Mouse (Mus musculus) heart, postnatal 0 days (tissue): ENCODE data around the gene Qk. TPM values are rescaled to one million over a fixed set of nuclear protein-coding genes. Genes with fewer than 3 reads are reported as not detected.
A peak's percentile ranks its signal among the peaks of the same experiment; 100 is the strongest.

ENCODE experiments used
- ATAC-seq: fragments of 200-750 bp; cut with Nextera tagmentation; 2 replicates; pipeline ENCODE4 v1.8.0; 2017; ENCODE audit warnings: low read depth, moderate number of reproducible peaks, moderate library complexity; ENCODE audit not compliant: insufficient read depth
- DNase-seq: peaks from one replicate; pipeline ENCODE4 v3.0.0-alpha.2; 2016; ENCODE audit warnings: low spot score
- H3K27ac ChIP-seq: fragments of 300-500 bp; sonication (generic); 2 replicates; pipeline ENCODE4 v1.5.1; 2014; ENCODE audit warnings: low read depth, mild to moderate bottlenecking
- H3K27me3 ChIP-seq: fragments of 300-500 bp; sonication (generic); 2 replicates; pipeline ENCODE4 v1.6.1; 2014; ENCODE audit warnings: low read length, mixed read lengths; ENCODE audit not compliant: control insufficient read depth, insufficient read depth
- H3K36me3 ChIP-seq: fragments of 300-500 bp; sonication (generic); replicated peaks from 2 replicates; pipeline ENCODE4 v1.6.1; 2014; ENCODE audit warnings: low read length, mixed read lengths; ENCODE audit not compliant: control insufficient read depth, insufficient read depth
- H3K4me1 ChIP-seq: fragments of 300-500 bp; sonication (generic); 2 replicates; pipeline ENCODE4 v1.6.1; 2014; ENCODE audit warnings: antibody characterized with exemption; ENCODE audit not compliant: control insufficient read depth, insufficient read depth
- H3K4me2 ChIP-seq: fragments of 300-500 bp; sonication (generic); 2 replicates; pipeline ENCODE4 v1.6.1; 2014; ENCODE audit warnings: low read depth, mild to moderate bottlenecking, low read length, moderate library complexity
- H3K4me3 ChIP-seq: fragments of 300-500 bp; sonication (generic); 2 replicates; pipeline ENCODE4 v1.5.1; 2014; ENCODE audit warnings: low read depth, low read length
- H3K9ac ChIP-seq: fragments of 300-500 bp; sonication (generic); replicated peaks from 2 replicates; pipeline ENCODE4 v1.6.1; 2014; ENCODE audit warnings: low read depth, low read length, mixed read lengths
- H3K9me3 ChIP-seq: fragments of 300-500 bp; sonication (generic); replicated peaks from 2 replicates; pipeline ENCODE4 v1.6.1; 2016; ENCODE audit warnings: low read length; ENCODE audit not compliant: control insufficient read depth
- CTCF ChIP-seq: IDR thresholded peaks from 2 replicates; pipeline ENCODE4 v1.5.1; 2016; ENCODE audit warnings: antibody characterized with exemption, control low read depth, low read depth
- EP300 ChIP-seq: IDR thresholded peaks from 2 replicates; pipeline ENCODE4 v1.6.1; 2016; ENCODE audit warnings: antibody characterized with exemption, low read depth
- WGBS: fragments of 180-500 bp; shearing (Covaris S2); extraction: QIAGEN DNeasy Blood & Tissue Kit; methylation state at CpG from one replicate; pipeline ENCODE4 v1.1.7; 2014; 5-methylcytosine and 5-hydroxymethylcytosine counted together
- polyA plus RNA-seq: library from polyadenylated mRNA; unstranded; fragments of >200 nt; fragmentation: Nextera tagmentation; extraction: Ambion mirVana; gene quantifications from 2 replicates; pipeline ENCODE4 v1.2.1, GENCODE M21; 2015
- total RNA-seq: library from RNA; depleted of rRNA; stranded (reverse); fragments of >200 nt; gene quantifications from 2 replicates; pipeline ENCODE4 v1.2.3, GENCODE M21; 2014; ENCODE audit warnings: low replicate concordance

The Qk gene
- total and polyA plus RNA-seq, 2 experiments from 2014 or later = 54.8 to 359 TPM

- Histone ChIP-seq H3K9me3 (no peaks in the 10 kb centered on the region), H3K36me3 (no peaks in the 10 kb centered on the region), H3K4me2 (no peak overlapping the region), H3K4me1 (peaks cover 55% of the 10 kb centered on the region), H3K4me3 (no peak overlapping the region), H3K27me3 (no peaks in the 10 kb centered on the region), H3K9ac (no peak overlapping the region), H3K27ac (peak overlapping the region; percentile 64)
- ATAC-seq (no peak), DNase-seq (no peak)
- WGBS = 53% methylated on average over 7 of the region's 7 CpGs
- TF ChIP-seq EP300 = no peak
- TF ChIP-seq CTCF = no peak
Measured at GRCm38 (mm10) chr17:10361882-10362291, 42.2 kb upstream of the Qk start.

GRCm38 (mm10) chr17:10360738-10361137 lies 41.1 kb upstream of the Qk start:
- WGBS = 45% methylated on average over 4 of the region's 4 CpGs
- TF ChIP-seq EP300 = no peak
- TF ChIP-seq CTCF = no peak
- peak; percentile 76 for DNase-seq
- Histone ChIP-seq H3K9me3 (no peaks in the 10 kb centered on the region), H3K4me3 (no peak overlapping the region), H3K36me3 (no peaks in the 10 kb centered on the region), H3K4me2 (peak overlapping the region; percentile 6; the same call in 1 of the 2 replicates), H3K9ac (no peak overlapping the region; the same call in 1 of the 2 replicates), H3K27ac (peak overlapping the region; percentile 82), H3K4me1 (peaks cover 56% of the 10 kb centered on the region), H3K27me3 (no peaks in the 10 kb centered on the region)
- peak; percentile 79 for ATAC-seq

GRCm38 (mm10) chr17:10359466-10359865 lies 39.8 kb upstream of the Qk start:
- H3K4me2 ChIP-seq = no peak overlapping the region
- H3K9ac ChIP-seq = no peak overlapping the region
- 12% methylated on average over 14 of the region's 14 CpGs for WGBS
- peaks cover 49% of the 10 kb centered on the region for H3K4me1 ChIP-seq
- no peak for DNase-seq
- no peaks in the 10 kb centered on the region for H3K27me3 ChIP-seq
- TF ChIP-seq CTCF (no peak), EP300 (no peak)
- ATAC-seq = no peak
- H3K27ac ChIP-seq = peak overlapping the region; percentile 82
- no peaks in the 10 kb centered on the region for H3K36me3 ChIP-seq
- H3K4me3 ChIP-seq = no peak overlapping the region
- no peaks in the 10 kb centered on the region for H3K9me3 ChIP-seq

- H3K4me2 ChIP-seq = no peak overlapping the region
- no peak overlapping the region for H3K4me3 ChIP-seq
- WGBS = 86% methylated on average over 12 of the region's 12 CpGs
- DNase-seq (no peak), ATAC-seq (no peak)
- H3K27ac ChIP-seq = no peak overlapping the region
- no peak for TF ChIP-seq EP300
- TF ChIP-seq CTCF = no peak
- H3K4me1 ChIP-seq = peaks cover 39% of the 10 kb centered on the region; the same call in 1 of the 2 replicates
- no peaks in the 10 kb centered on the region for H3K9me3 ChIP-seq
- no peaks in the 10 kb centered on the region for H3K27me3 ChIP-seq
- no peaks in the 10 kb centered on the region for H3K36me3 ChIP-seq
- H3K9ac ChIP-seq = no peak overlapping the region
Measured at GRCm38 (mm10) chr17:10357348-10357747, 37.7 kb upstream of the Qk start.

- H3K4me1 ChIP-seq = peaks cover 34% of the 10 kb centered on the region; the same call in 1 of the 2 replicates
Measured at GRCm38 (mm10) chr17:10356294-10356693, 36.6 kb upstream of the Qk start.

DNA sequence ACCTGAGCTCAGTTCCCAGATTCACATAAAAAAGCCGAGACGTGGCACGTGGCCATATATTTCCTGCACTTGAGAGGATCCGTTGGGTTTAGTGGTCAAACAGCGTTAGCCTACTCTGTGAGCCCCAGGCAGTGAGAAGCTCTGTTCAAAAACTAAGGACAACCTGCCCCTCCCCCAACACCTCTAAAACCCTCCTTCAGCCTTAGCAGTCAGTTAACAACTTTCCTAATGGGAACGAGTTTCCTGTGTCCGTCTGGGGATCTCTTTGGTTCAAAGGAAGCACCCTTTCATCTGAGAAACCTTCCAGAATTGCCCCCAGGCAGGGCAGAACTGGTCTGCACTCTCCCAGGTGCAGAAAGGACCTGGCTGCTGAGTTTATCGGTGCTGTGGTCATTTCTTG lies 36.1 kb upstream of the Qk start:
- H3K36me3 ChIP-seq = no peaks in the 10 kb centered on the region
- H3K9me3 ChIP-seq = no peaks in the 10 kb centered on the region
- no peak overlapping the region for H3K27ac ChIP-seq
- no peak overlapping the region for H3K4me3 ChIP-seq
- H3K4me2 ChIP-seq = no peak overlapping the region
- peaks cover 30% of the 10 kb centered on the region; the same call in 1 of the 2 replicates for H3K4me1 ChIP-seq
- WGBS = 36% methylated on average over 8 of the region's 8 CpGs
- H3K9ac ChIP-seq = no peak overlapping the region
- ATAC-seq (no peak), DNase-seq (no peak)
- no peak for TF ChIP-seq EP300
- TF ChIP-seq CTCF = no peak
- no peaks in the 10 kb centered on the region for H3K27me3 ChIP-seq

More at GRCm38 (mm10) chr17:10356294-10356693, 36.6 kb upstream of the Qk start:
- H3K4me2 ChIP-seq = no peak overlapping the region
- H3K36me3 ChIP-seq = no peaks in the 10 kb centered on the region
- ATAC-seq (no peak), DNase-seq (no peak)
- 57% methylated on average over 6 of the region's 6 CpGs for WGBS
- no peak overlapping the region for H3K9ac ChIP-seq
- no peak overlapping the region for H3K27ac ChIP-seq
- H3K4me3 ChIP-seq = no peak overlapping the region
- no peaks in the 10 kb centered on the region for H3K27me3 ChIP-seq
- H3K9me3 ChIP-seq = no peaks in the 10 kb centered on the region
- no peak for TF ChIP-seq EP300
- no peak for TF ChIP-seq CTCF
